Mouse (Mus musculus): ENCODE measurements around the gene Coq8b.

The Coq8b gene

GRCm38 (mm10) chr7:27274916-27275315 is 42.1 kb downstream of the Coq8b start:
- DNase-seq: no peak

DNA sequence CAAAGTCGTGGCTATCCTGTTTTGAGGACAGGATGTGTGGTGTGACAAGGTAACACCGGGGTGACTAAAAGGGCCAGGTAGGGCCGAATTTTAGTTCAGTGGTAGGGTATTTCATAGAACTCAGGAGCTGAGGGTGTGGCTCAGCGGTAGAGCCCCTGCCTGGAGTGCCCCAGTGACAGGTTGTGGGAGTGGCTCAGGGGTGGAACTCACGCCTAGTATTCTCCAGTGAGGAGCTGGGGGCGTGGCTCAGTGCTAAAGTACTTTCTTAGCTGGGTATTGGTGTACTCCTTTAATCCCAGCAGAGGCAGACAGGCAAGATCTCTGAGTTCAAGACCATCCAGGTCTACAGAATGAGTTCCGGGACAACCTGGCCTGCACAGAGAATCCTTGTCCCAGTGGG is 43.2 kb downstream of the Coq8b start:
- no peak for DNase-seq

DNA sequence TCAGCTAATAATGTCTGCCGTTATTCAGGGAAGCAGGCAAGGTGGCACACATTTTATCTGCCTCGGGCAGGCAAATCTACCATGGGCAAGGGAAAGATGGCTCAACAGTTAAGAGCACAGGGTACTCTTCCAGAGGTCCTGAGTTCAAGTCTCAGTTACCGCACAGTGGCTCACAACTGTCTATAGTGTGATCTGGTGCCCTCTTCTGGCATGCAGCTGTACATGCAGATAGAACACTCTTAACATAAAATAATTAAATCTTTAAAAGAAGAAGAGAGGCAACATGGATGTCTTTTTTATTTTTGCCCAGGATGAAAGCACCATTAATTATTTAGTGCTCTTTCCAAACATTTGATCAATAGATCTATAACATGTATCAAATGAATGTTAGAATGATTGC is 44.4 kb downstream of the Coq8b start:
- DNase-seq: no peak

DNA sequence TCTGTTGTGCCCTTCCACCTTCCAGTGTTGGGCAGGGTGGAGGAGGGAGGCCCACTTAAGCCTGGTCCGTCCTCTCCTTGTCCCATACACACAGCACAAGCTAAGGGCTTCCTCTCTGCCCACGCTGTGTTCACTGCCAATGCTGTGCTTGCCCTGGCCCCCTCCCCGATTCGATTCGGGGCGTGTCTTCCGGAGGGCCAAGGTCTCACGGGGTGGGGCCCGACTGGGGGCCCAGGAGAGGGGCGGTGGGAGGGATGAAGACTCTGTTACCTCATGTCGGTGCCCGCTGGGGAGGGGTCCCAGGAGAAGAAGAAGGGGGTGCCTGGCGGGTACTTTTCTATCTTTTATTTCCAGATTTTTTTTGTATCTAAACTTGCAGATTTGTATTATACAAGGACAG is 48.9 kb downstream of the Coq8b start:
- DNase-seq: no peak

GRCm38 (mm10) chr7:27282225-27282624 is 49.4 kb downstream of the Coq8b start:
- no peak for DNase-seq

DNA sequence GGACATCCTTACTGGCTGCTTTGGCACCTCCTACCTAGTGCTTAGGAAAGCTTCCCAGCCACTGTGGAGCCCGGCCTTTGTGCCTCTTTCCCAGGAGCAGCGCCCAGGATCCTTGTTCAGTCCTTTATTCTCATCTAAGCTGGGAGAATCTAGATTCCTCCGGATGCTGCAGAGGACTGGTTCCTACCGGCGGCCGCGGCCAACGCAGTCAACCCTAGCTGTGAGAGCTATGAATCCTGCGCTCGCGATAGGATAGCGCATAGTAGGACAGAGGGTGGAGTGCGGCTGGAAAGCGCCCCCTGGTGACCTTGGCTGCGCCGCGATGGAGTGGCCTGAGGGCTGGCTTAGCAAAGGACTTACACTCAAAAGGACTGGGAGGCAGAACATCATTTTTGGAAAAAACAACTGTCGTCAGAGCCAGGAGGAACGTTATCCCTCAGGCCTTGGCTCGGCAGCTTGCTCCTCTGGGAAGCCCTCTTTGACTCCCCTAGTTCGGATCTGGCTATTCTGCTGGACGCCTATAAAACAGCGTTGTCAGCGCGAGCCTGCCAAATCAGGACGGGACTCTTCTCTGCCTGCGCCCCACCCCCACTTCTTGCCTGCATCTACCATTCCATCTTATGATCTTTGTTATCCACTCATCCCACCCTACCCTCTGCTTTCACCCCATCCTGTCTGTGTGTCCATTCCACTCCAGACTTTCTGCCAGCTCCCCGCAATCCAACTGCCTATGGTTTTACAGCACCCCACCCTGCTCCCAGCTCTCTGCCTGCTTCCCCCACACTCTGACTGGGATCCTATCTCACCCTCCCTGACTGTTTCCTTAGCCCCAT is 52.3 kb downstream of the Coq8b start:
- DNase-seq: peak; percentile 40 to 44

DNA sequence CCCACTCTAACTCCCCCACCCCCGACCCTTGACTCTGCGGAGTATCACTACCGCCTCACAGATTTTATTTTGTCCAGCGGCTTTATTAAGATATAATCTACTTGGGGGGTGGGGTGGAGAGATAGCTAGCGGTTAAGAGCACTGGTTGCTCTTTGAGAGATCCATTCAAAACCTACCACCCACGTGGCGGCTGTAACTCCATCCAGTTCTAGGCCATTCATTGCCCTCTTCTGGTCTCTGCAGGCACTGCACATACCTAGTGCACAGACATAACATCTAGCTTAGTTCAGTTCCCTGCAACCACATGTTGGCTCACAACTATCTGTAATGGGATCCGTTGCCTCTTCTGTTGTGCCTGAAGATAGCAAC is 52.9 kb downstream of the Coq8b start:
- peak; percentile 65 to 69 for DNase-seq

DNA sequence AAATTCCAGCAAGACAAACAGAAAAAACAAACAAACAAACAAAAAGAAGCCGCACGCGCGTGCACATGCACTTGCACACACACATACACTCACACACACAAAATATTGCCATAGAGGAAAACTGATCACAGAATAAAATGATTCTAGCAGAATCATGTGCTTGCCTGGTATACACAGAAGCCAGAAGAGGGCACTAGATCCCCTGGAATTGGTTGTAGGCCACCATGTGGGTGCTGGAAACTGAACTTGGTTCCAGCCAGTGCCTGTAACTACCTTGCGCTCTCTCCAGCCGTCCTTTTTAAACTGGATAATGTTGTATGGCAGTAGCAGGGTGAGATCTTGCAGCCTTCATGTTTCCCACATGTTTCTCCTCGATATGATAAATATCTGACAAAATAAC is 55.9 kb downstream of the Coq8b start:
- no peak for DNase-seq

DNA sequence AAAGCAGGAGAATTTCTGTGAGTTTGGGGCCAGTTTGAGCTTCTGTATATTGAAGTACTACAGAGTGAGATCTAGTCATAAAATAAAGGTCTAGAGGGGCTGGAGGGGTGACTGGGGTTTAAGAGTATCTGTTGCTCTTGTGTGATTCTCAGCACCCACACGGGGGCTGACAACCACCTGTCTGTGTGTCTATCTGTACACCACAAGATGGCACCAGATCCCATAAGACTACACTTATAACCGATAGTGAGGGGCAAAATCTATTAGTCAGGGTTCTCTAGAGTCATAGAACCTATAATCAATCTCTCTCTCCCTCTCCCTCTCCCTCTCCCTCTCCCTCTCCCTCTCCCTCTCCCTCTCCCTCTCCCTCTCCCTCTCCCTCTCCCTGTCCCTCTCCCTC is 57.7 kb downstream of the Coq8b start:
- no peak for DNase-seq

DNA sequence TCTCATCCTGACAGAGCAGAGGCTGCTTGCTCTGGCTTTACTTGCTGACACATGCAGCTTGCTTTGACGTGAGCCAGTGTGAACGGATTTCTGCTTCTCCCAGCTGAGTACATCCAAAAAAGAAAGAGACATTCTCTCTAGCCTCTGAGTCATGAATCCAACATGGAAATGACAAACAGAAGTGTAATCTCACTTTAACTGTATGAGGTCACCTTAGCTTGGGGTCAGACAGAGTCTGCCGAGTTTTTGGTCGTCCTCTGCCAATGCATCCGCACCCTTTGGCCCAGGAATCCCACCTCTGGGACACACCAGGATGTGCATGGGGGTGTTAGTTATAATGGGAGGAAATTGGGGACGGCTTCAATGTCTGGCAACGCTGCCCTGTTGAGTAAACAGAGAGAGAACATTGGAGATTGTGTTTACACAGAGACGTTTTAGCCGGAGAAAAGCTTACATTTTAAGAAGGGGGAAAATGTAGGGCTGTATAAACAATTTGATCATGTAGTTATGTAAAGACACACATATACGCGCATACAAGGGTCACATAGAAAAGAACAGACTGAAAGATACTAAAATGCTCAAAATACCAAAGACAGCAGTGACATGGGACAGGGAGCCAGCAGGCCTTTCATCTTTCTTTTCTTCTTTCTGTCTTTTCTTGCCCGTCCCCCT is 59.1 kb downstream of the Coq8b start:
- DNase-seq: no peak

DNA sequence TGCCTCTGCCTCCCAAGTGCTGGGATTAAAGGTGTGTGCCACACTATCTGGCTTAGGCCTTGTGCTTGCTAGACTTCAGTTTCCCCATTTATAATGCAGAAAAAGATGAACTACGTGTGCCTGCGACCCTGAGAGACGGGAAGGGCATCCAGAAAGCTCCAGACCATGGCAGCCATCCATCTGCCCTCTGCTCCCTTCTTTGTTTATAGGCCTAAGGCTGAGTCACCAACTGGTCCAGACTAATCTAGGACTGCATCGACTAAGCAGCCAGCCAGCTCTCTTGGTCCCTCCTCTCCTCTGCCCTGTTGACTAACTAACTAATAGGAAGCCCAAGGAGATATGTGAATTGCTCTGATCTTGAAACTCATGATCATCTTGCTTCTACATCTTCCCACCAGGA is 63.1 kb downstream of the Coq8b start:
- no peak for DNase-seq

- DNase-seq: no peak
These were observed 63.7 kb downstream of the Coq8b start for GRCm38 (mm10) chr7:27296518-27296917.

- DNase-seq: no peak
These were observed 65.3 kb downstream of the Coq8b start for GRCm38 (mm10) chr7:27298033-27298610.

DNA sequence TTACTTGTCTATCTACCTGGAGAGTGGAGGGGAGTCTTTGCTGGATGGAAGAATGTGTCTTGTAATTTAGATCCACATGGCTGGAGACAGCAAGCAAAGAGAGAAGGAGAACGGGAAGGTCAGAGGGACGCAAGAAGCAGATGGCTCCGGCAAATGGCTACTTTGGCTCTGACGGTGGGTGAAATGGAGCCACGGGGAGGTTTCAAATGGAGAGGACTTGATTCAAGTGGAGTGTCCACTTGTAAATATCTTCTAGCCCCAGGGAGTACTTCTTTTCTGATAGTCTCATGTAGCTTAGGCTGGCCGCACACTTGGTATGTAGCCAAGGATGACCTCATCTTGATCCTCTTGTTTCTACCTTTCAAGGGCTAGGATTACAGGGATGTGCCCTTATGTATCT is 66.0 kb downstream of the Coq8b start:
- DNase-seq: peak; percentile 45 to 62

DNA sequence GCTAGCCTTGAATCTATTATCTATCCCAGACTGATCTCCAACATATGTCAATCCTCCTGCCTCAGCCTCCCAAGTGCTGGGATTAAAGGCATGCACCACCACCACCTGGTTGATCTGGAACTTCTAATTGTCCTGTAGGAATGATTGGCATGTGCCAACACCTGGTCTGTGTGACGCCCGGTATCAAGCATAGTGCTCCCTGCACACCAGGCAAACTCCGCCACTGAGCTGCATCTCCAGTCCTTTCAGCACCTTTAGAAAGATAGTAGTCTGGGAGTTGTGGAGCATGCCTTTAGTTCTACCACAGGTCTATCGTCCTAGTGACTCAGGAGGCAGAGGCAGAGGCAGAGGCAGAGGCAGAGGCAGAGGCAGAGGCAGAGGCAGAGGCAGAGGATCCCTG is 67.5 kb downstream of the Coq8b start:
- no peak for DNase-seq

GRCm38 (mm10) chr7:27300801-27301200 is 68.0 kb downstream of the Coq8b start:
- DNase-seq: no peak

DNA sequence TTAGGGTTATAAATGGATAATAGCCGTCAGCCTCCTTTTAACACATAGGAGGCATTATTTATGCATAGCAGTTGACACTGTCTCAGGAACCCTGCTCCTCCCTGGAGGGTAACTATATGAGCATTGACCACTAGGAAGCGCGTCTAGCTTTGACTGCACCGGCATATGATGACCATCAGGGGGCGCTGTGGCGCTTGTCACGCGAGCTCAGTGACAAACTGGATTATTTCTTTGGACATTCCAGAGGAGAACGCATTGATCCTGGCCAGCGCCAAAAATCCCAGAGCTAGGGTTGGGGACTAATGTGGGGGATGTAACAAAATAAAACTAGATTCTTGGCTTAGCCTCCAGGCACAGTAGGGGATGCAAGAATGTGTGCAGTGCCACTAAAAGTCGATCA is 69.3 kb downstream of the Coq8b start:
- DNase-seq: peak; percentile 79 to 81

DNA sequence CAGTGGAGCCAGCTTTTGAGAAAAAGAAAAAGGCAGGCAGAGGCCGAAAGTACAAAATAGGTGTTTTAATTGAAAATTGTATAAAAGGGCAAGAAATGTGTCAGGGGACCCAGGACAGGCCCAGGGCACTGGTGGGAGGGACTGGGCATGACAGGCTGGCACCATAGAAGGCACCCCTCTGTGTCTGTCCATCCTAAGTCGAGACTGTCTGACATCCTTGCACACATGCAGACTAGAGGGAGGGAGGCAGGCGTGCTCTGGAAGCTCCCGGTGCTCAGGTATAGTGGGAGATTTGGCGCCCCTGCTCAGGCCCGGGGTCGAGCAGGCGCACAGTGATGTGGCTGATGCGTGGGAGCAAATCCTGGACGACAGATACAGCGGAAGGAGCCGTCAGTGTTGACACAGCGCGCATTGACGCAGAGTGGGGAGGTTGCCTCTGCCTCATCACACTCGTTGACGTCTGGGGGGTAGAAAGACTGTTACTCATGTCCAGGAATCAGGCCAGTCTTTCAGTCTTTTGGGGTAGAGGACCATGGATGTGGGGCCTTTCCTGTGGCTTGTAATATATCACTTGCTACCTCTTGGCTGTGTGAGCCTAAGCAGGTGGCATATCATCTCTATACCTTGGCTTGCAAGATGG is 72.4 kb downstream of the Coq8b start:
- DNase-seq: no peak

DNA sequence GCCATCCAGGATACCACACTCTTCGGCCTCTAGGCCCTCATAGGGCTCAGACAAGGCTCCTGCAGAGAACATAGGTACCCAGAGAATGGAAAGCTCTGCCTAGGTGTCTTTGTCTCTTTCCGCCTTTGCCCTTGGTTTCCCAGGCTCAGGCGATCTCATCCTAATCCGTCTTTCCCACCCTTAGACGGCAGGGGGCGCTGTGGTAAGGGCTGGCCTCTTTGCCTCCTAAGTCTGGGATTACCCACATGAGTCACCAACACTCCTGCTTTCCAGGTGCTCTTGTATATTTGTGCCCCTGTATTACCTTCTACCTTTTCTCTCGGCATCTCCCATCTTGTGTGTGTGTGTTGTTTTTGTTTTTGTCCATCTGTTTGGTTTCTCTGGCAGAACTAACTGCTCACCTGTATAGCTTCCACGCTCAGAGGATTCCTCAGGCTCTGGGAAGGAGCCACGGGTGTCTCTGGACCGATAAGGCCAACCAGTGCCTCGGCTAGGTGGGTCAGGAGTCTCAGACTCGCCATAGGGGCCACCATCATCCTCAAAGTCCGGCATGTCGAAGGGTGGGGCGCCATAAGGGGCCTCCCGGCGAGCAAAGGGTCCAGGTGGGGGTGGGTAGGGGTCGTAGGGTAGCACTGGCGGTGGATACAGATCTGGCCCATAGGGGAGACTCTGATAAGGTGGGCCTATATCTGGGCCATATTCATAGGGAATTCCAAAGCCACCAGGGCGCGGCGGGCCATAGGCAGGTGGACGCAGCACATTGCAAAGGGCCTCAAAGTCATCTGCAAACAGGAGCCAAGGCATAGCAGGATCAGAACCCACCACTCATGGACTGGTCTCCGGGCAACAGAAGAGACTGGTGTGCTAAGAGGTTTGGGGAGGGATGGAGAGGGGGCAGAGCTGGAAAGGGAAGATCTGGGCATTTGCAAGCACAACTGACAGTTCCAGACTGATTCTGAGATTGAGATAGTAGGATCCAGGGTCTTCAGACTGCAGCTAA is 73.6 kb downstream of the Coq8b start:
- peak; percentile 39 to 45 for DNase-seq

DNA sequence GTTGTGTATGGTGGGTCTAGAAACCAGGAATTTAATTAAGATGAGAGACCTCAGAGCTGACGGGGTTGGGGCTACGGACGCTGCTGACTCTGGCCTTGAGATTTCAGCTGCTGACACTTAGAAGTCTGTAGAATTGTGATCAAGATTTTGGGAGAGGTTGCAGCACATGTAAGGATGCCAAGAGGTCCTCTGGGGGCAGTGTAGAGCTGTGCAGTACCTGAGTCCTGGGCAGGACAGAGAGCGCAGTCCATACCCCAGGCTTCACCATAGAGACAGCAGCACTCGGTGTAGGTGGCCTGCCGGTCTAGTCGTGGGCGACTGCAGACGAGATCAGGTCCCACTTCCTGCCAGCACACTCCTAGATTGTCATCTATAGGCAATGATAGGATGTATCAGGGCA is 74.7 kb downstream of the Coq8b start:
- no peak for DNase-seq

Measured in cerebellum, postnatal 36 days (tissue).